Mouse (Mus musculus): ENCODE measurements around the gene Echdc3. TPM values are rescaled to one million over a fixed set of nuclear protein-coding genes. Genes with fewer than 3 reads are reported as not detected.

The Echdc3 gene
- total RNA-seq, 4 experiments from 2014 or later: 33.7 to 77.4 (median 52.6) TPM

DNA sequence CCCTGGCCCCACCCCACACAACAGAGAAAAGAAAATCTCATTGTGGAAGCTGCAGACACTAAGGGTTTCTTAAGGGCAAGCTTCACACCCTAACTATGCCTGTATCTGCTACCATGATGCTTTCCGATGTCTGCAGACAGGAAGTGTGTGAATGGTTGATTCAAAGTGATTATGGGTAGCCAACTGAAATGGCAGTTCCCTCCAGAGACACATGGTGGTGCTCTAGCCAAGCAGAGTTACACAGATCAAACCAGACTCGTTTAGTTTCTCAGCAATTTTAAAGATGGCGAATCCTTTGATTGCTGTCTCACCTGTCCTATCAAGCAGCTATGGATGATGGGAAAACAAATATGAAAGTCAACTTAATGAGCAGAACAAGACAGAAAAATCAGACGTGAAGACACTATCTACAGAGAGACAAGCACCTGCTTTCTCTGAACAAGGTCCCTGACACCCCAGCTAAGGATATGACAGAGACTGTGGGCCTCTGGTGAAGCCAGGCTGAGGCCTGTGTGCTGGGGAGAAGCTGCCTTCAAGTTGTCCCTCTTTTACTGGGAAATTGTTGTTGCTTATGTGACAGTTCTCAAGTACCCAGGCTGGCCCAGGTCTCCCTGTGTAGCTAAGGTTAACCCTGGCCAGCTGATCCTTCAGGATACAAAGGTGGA is 7.4 kb upstream of the Echdc3 start:
- DNase-seq: peak; percentile 50

DNA sequence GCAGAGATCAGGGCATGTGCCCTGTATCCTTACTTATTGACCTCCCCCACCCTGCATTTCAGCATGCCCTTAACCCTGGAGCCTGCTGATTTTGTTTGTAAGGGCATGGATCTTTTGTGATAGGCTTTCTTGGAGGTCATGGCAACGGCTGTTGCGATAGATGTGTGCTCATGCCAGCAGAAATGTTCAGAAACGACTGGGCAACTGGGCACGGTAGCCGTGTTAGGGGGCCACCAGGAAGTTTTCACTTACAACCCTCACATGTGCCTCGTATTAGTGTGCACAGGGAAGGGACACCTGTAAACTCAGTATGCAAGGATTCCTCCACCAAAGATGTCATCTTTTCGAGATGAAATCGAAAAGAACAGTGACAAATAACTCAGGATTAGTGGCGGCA is 508 bp downstream of the Echdc3 start:
- no peak for DNase-seq

DNA sequence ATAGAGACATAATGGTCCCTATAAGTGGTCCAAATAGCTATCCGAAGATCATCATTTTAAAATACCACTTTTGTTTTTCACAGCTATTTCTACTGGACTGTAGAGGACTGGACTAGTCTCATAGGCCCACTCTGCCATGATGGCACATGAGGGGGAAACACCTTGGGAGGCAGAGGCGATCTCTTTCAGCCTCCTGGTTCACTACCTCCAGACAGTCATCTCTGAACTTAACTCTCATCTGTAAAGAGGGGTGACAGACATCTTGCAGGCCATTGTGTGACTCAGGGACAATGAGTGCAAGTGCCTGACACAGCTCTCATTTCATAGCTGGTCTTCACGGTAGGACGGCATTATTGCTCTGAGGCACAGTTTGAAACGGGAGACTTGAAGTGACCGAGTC is 2.0 kb downstream of the Echdc3 start:
- DNase-seq: no peak

DNA sequence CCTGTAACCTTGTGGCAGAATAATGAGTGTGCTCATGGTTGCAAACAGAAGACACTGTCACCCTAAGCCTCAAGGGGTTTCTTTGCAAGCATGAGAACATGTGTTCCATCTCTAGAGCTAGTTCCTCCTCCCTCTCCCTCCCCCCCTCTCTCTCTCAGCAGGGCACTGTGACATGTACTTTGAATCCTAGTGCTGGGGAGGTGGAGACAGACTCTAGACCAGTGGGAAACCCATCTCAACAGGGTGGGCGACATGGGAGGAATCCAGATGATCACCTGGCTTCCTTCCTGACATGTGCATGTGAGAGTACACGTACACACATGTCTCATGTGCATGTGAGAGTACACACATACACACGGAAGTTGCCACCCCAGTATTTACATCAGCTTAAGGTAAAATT is 3.1 kb downstream of the Echdc3 start:
- DNase-seq: no peak

DNA sequence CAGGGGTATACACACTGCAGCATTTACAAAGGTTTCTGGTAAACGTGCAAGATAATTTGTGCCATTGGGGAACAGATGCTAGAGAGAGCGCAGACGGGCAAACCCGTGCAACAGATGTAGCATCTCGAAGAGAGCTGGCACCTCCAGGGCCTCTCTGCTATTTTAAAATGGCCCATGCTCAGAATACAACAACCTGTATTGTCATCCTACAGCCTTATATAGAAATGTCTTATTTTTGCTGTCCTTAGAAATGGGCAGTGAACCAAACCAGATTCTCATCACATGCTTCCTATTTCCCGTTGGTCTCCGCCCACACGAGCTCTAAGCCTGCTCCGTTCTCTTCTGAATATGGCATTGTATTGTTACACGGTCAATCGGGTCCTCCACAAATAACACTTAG is 3.7 kb downstream of the Echdc3 start:
- DNase-seq: no peak

DNA sequence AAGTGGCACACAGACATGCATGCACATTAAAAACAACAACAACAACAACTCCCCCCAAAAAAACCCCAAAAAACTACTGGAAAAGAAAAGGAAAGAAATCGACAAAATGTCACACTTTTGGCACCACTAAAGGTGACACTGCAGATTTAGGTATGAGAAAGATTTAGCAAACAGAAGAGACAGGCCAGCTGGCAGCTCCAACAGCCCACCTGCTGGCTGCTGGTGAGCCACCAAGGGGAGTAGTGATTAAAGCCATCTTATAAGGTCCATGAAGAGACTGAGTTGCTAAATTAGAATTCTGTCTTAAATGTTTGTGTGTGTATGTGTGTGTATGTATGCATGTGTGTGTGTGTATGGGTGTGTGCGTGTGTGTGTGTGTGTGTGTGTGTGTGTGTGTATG is 5.1 kb downstream of the Echdc3 start:
- DNase-seq: no peak

DNA sequence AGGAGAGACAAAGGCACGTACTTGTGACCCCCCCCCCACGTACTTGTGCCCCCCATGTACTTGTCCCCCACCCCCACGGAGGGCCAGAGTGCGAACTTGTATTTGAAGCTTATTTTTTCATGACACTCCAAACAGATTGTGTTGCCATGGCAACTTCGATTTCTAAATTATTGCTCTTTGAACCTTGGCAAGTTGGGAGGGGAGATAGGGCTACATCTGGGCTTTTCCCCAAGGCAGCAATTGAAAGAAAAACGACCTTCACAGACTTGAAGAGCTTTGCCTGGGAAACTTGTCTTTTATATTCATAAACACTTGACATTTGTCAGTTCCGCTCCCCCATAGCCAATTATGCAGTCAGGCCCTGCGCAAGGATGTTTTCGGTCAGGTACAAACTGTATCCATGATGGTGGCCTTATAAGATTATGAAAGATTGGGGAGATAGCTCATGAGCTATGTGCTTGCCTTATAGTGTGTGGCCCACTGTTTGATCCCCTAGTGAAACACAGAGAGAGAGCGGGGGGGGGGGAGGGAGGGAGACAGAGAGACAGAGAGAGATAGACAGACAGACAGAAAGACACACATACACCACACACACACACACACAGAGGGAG is 16.4 kb downstream of the Echdc3 start:
- no peak for DNase-seq

DNA sequence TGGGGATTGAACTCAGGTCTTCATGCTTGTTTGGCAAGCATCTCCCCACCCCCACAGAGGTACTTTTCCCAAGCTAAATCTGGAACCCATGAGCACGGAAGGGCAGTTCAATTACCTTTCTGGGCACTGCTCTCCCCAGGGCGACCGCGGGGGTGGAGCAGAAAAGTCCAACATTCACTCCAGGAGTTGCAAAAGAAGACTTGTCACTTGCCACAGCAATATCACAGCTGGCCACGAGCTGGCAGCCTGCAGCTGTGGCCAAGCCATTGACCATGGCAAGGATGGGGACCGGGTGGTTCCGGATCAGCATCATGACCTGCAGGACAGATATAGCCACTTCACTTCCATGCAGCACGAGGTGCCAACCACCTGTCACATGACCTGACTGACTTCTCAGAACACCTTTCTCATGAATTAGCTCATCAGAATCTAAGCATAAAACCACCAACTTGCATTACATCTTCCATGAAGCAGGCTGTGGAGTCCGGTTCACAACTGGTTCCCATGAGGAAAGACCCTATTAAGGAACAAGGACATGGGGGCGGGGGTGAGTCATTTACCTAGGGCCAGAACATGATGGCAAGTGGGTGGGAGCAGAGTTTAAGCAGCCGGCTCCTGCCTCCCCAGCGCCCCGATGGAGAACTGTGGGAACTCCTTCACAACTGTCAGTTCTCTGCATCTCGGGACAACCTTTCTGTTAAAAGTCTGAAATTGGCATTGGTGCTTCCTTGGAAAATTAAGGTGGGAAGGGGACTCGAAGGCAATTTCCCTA is 17.2 kb downstream of the Echdc3 start:
- no peak for DNase-seq

DNA sequence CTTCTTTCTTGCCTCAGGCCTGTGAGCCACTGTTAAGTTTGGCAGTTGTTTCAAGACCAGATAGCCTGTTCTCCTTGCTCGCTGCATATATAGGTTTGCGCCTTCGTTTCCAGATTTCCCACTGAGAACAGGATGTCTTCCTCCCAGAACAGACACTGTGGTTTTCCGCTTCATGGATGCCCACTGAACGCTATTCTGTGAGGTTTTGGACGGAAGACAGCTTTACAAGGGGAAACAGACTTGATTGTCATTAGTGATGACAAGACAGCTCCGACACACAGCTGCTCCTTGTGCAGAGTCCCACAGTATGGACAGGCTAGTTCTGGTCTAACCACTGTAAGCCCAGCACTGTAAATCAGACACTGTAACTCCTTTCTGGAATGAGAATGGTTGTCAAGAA is 18.3 kb downstream of the Echdc3 start:
- no peak for DNase-seq

DNA sequence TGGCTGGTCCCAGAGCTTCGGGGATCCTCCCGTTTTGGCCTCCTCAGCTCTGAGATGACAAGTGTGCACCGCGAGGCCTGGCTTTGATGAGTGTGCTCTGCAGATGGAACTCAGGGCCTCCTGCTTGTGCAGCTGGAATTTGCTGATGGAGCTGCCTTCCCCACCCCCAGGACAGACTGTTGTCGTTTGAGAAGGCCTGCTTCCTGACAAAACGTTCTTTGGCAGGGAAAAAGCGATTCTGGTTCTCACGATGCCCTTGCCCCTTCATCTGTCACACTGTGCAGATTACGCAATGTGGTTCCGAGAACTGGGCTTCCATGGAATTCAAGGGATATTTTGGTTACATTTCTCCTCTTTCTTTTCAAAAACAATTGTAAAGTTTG is 19.3 kb downstream of the Echdc3 start:
- DNase-seq: peak; percentile 60

DNA sequence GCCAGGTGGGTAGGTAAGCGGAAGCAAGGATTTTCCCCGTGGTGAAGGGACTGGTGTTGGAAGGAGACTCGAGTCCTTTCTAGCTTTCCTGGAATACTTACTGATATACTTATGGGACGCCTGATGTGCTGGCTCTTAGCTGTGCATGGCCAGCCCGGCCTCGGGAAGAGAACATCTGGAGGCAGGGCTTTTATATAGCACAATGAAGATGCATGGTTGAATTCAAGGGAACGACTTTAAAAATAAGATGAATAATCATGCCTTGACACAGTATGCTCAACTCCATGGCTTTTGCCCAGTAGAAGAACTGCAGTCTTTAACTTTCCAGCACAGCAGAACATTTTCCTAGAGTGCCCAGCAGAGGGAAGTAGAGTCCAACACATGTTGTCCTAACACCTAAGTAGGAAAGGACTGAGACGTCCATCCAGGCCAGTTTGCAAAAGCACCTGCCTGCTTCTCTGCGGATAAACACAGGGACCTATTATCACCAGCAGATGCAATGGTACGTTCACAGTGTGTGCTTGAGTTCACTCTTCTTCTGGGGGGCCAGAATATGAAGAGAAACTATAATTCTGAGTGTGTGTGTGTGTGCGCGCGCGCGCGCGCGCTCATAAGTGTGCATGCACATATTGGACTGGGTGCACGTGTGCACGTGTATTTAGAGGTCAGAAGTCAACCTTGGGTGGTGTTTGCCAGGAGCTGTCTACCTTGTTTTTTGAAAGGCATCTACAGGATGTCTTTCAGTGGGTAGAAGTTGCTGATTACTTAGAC is 19.8 kb downstream of the Echdc3 start:
- no peak for DNase-seq

DNA sequence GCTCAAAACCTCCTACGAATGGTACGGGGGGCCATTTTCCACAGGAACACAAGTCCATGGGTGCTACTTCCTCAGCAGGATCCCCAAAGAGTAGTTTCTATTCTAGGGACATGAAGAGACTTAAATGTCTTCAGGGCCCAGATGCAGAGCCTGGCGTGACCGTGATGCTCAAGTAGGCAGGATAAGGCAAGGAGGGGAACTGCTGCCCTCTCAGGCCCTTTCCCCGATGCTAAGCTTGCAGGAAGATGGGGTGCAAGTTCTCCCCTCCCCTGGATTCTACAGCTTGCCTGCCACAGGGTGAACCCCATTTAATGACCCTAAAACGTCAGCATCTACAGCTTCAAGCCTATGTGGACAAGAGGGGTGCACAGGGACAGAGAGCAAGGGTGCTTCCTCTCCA is 22.8 kb downstream of the Echdc3 start:
- DNase-seq: no peak

DNA sequence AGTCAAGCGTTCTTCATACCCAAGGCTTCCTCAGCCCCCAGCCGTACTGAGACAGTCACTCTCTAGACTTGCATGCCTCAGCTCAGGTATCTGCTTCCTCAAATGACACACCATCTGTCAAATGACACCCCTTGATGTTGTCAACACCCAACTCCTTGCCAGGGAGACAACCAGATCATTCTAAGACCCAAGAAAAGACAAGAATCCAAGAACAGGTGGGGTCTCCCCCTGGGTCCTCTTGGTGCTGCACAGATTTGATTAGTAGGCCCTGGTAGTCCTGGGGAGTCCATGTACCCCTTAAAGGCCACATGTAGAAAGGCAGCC is 23.2 kb downstream of the Echdc3 start:
- DNase-seq: no peak

DNA sequence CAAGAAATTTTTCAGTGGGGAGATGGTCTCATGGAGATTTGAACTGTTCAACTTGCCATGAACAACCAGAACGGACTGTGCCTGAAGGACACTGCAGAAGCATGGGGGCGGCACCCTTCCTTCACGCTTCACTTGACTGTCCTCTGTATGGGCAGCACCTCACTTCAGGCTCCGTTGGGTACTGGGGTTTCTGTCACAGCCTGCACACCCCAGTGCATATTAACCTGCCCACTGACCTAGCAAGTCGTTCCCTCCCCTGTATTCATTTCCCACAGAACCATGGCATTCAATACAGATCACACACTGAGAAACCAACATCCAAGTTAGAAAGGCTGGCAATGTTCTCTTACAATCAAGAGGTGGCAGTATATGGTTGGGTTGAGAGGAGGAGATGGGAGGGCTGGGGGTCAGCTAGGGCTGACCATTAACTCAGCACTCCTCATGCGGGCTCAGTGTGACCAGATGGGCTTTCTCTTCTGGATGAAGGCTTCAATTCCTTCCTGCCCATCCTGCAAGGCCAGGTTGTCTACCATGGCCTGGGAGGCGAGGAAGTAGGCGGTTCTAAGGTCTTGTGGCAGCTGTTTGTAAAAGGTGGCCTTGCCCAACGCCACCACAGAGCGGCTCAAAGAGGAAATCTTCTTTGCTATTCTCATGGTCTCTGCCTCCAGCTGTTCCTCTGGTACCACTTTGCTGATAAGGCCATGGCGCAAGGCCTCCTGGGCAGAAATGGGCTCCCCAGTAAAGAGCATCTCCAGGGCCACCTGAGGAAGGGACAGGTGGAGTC is 23.8 kb downstream of the Echdc3 start:
- DNase-seq: no peak

DNA sequence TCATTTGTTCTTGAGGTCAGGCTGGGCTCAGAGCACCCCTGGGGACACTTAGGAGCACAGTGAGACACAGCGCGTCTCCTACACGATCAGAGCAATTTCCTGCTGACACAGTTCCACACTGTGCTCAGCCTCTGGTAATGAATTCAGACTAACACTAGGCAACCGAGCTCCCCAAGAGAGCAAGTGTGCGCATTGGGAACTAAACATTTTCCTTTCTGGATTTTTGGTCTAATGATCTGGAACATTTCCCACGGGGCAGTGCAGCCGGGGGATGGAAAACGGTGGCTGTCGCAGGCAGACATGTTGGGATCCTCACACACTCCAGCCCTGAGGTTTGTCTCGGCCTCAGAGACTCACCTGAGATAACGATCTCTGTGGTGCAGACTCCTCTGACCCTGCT is 25.4 kb downstream of the Echdc3 start:
- no peak for DNase-seq

DNA sequence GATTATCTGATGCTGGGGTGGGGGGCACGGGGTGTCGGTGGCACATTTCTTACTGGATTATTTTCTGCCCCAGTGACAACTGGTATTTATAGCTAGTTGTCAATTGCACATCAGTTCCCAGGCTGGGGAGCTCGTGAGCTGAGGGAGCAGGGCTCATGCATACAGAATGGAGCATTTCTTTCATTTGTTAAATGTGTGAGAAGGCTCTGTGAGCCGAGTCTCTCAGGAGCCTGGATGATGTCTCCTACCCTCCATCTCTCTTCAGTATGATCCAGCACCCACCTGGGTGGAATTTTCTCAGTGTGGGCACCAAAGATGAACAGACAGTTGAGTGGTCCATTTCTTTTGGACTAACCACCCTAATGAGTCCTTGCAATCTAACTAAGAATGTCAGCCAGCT is 25.9 kb downstream of the Echdc3 start:
- DNase-seq: no peak

DNA sequence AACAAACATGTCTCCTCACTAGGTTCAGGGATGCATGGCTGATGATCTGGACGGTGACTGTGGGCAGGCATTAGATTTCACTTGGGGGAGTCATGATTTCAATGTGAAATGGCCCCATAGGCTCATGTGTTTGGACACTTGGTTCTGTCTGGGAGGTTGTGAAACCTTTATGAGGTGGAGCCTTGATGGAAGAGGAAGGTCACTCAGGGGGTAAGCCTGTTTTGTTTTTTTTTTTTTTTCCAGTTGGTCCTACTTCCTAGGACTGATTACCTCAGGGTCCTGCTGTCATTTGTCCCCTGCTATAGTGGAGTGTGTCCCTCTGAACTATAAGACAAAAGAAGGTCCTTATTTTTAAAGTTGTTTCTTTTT is 33.1 kb downstream of the Echdc3 start:
- DNase-seq: no peak

DNA sequence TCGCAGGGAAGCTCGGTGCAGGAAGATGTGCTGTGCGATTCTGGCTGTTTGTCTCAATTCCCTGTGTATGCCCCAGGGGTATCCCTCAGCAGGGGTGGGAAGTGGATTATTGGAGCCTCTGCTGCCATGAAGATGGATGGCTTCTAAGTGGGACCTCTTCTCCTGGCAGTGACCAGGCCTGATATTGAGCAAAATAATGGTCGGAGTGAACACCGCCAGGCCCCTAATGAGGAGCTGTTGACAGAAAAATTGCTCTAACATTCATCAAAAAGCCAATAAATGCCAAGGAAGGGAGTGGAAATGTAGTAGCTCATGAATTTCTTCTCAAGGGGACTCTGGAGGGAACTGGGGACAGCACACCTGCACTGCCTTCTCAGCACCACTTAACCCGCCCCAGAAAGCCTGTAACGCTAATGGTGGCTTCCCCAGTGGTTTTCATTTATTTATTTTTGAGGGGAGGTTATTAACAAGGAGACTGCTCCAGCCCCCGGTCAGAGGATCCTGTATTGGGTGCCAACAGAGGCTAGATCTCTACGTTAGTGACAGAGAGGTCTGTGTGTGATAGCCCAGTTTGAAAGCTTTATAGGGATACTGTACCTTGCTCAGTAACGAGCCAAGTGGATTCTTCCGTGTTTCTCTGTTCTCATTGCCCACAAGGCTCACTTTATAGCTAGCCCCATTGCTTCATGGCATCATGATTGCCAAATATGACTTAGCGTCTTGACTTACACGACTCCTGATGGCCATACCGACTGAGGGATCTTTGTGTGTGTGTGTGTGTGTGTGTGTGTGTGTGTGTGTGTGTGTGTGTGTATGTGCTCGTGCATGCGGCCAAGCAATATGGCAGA is 33.7 kb downstream of the Echdc3 start:
- no peak for DNase-seq

DNA sequence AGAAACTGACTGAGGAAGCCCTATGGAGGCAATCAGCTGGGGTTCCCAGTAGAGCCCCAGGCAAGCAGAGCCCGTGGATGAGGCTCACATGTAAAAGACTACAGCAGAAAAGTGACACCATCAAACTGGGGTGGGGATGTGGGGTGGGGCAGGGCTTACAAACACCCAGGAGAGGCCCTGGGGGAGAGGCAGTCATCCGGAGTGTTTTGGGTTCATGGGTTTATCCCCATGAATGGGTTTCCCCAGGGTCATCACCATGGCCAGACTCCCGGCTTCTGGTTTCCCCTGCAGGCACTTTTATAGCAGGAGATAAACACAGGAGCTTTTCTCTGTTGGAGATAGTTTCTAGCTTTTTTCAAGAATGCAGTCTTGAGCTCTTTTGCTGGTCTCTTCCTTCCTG is 39.8 kb downstream of the Echdc3 start:
- DNase-seq: no peak

DNA sequence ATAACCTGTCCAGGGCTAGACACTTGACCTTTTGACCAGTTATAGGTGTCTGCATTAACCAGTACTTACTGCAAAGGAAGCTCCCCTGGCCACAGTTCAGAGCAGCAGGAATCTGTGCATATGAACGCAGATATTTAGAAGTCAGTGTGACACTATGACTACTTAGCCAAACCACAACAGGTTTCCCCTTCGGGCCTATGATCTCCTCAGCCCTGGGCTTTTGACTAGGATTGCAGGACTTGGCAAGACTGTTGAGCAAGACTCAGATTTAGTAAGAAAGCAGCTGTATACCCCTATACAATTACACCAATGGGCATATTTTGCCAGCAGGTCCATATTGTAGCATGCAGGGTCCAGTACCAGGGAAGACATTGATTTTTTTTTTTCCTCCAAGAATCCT is 44.3 kb downstream of the Echdc3 start:
- no peak for DNase-seq

DNA sequence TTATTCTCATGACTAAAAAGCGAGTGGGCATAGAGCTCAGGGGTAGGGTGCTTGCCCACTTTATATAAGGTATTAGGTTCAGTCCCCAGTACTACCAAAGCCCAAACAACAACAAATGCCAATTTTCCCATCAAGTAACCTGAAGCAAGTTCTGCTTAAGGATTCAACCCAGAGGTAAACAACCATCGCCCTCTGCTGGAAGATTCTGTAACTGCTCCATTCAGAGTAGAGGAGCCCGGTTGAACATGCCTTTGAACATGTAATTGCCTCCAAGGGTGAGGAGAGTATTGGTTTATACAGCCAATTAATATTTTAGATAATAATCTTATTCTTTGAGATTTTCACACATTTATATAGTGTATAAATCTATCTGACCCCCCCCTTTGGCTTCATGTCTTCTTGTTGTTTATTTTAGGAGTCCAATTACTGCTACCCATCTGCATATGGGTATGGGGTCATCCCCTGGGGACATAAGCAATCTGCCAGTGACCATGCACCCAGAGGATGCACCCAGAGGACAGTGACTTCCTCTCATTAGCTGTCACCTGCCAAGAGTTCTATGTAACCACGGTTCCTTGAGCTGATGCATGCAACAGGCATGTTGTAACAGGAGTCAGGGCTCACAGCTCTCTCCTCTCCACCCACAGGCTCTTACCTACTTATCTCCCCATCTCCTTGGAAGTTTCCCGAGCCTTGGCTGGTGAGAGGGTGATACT is 44.8 kb downstream of the Echdc3 start:
- peak; percentile 39 for DNase-seq
